8 mouse cellular contexts compared by ENCODE assay signal in genomic region chr15:100761036-100761418, GRCm38 (mm10). TPM values are rescaled to one million over a fixed set of nuclear protein-coding genes. Genes with fewer than 3 reads are reported as not detected.
A peak's percentile ranks its signal among the peaks of the same experiment; 100 is the strongest.
DNase-seq lines count a peak whose midpoint lies in the region; ATAC-seq and TF ChIP-seq lines count a peak whose summit lies in the region.

No protein-coding gene starts in this region.

- peak overlapping the region; percentile 69 for H3K4me3 ChIP-seq in limb, embryonic 12.5 days (replicated peaks)
- H3K4me3 ChIP-seq in olfactory bulb, adult 2 months (ENCODE audit: insufficient read depth, low read depth, low read length): peak overlapping the region; percentile 76

- H3K4me1 ChIP-seq in limb, embryonic 12.5 days (replicated peaks): peaks cover 25% of the 10 kb centered on the region
- H3K4me1 ChIP-seq in olfactory bulb, adult 2 months (ENCODE audit: control insufficient read depth, insufficient read depth, low read length): peaks cover 17% of the 10 kb centered on the region

- TF ChIP-seq POLR2A in olfactory bulb, adult 2 months (IDR thresholded peaks at IDR 0.05; ENCODE audit: insufficient read depth, low read depth, low read length): no peak

- H3K9ac ChIP-seq in limb, embryonic 12.5 days (replicated peaks): no peak overlapping the region

- TF ChIP-seq CTCF in olfactory bulb, adult 2 months (IDR thresholded peaks at IDR 0.05; ENCODE audit: insufficient read depth, low read depth, low read length): no peak

- ATAC-seq in limb, embryonic 12.5 days (ENCODE audit: insufficient number of reproducible peaks, insufficient read depth, low FRiP score, low TSS enrichment, low read depth): no peak

- H3K4me2 ChIP-seq in limb, embryonic 12.5 days: peak overlapping the region; percentile 91

- peaks cover 8% of the 10 kb centered on the region; the same call in 1 of the 2 replicates for H3K27me3 ChIP-seq in limb, embryonic 12.5 days

- WGBS in limb, embryonic 12.5 days: 27% methylated on average over 9 of the region's 9 CpGs
- 12% methylated on average over 9 of the region's 9 CpGs for WGBS in olfactory bulb, adult 2 months

- DNase-seq in embryo, embryonic 10 days (ENCODE audit: low spot score): peak; percentile 29
- no peak for DNase-seq in embryo, embryonic 9.5 days (ENCODE audit: extremely low spot score)
- DNase-seq in spleen, postnatal 36 days (ENCODE audit: low spot score in 2 of 2): peak; percentile 27 to 37
- DNase-seq in spleen, postnatal 14 days (ENCODE audit: low spot score in 2 of 2): no peak
- no peak for DNase-seq in layer of hippocampus, adult 18-20 months (ENCODE audit: low spot score in 2 of 2)
- DNase-seq in lung, postnatal 10 days: no peak

- H3K36me3 ChIP-seq in limb, embryonic 12.5 days: no peaks in the 10 kb centered on the region

- H3K27ac ChIP-seq in limb, embryonic 12.5 days: peak overlapping the region; percentile 70
- peak overlapping the region; percentile 52; the same call in 1 of the 2 replicates for H3K27ac ChIP-seq in olfactory bulb, adult 2 months (ENCODE audit: insufficient read depth, low read depth, low read length)

- no peaks in the 10 kb centered on the region for H3K9me3 ChIP-seq in limb, embryonic 12.5 days

RNA-seq across cellular contexts. Expression of gene Slc4a8, which starts 0.5 kb away (rescaled TPM):
- 7.5 and 8.6 TPM in 2 replicates for polyA plus RNA-seq in limb, embryonic 12.5 days (2016; fragmentation: Nextera tagmentation; extraction: Ambion mirVana)
- 38.7 TPM in 1 of 2 replicates, not detected in the other for polyA plus RNA-seq in olfactory bulb, adult 2 months (2012; ENCODE audit: insufficient read depth, insufficient read length, low replicate concordance, missing spikeins)
- total RNA-seq in layer of hippocampus, adult 18-20 months (2021): 10 to 100 TPM; 74.4 to 77.9 TPM

RNA-seq across cellular contexts. Expression of gene Galnt6, which starts 31.9 kb away (rescaled TPM):
- 0.15 and 0.20 TPM in 2 replicates for polyA plus RNA-seq in limb, embryonic 12.5 days (2016; fragmentation: Nextera tagmentation; extraction: Ambion mirVana)
- not detected in 2 replicates for polyA plus RNA-seq in olfactory bulb, adult 2 months (2012; ENCODE audit: insufficient read depth, insufficient read length, low replicate concordance, missing spikeins)
- 10 to 100 TPM in 1 of 2 experiments, 1 to 10 TPM in 1; 8.9 to 11.4 TPM for total RNA-seq in layer of hippocampus, adult 18-20 months (2021)

Comparison
In these comparisons a context has a peak if more than half of its experiments do, and no peak if none do; other contexts are left out.
1. DNase-seq: peak in embryo, embryonic 10 days (single experiment) and spleen, postnatal 36 days (2 of 2); none in embryo, embryonic 9.5 days (single experiment), spleen, postnatal 14 days (0 of 2), layer of hippocampus, adult 18-20 months (0 of 2) and lung, postnatal 10 days (single experiment).